Mouse (Mus musculus) kidney, postnatal 10 days (tissue): ENCODE measurements at regions not wholly inside any gene's neighbourhood (a gene's known extent, or its start where the extent isn't known, plus 50 kb on each side); places are given as distances from the start of the nearest gene placed in this dataset.
A peak's percentile ranks its signal among the peaks of the same experiment; 100 is the strongest.

ENCODE experiments used
- DNase-seq: peaks from one replicate; pipeline ENCODE4 v3.0.0; 2021; ENCODE audit warnings: mixed read lengths

- peak; percentile 15 for DNase-seq
Measured at GRCm38 (mm10) chr10:37079535-37079934, 59.2 kb downstream of the Marcks start.

- DNase-seq: peak; percentile 93
Measured at GRCm38 (mm10) chr10:37078439-37078838, 60.3 kb downstream of the Marcks start.

- DNase-seq: no peak
Measured at GRCm38 (mm10) chr10:37077741-37078140, 61.0 kb downstream of the Marcks start.

- DNase-seq: peak; percentile 74
Measured at GRCm38 (mm10) chr10:37072834-37073233, 65.9 kb downstream of the Marcks start.

GRCm38 (mm10) chr10:37072061-37072460, 66.7 kb downstream of the Marcks start:
- no peak for DNase-seq

- no peak for DNase-seq
Measured at GRCm38 (mm10) chr10:37071420-37071819, 67.3 kb downstream of the Marcks start.
